Mouse (Mus musculus): Measurements from ENCODE around the gene Fam189a2. TPM values are rescaled to one million over a fixed set of nuclear protein-coding genes. Genes with fewer than 3 reads are reported as not detected.

Fam189a2 gene
- not detected in 3 replicates for total RNA-seq (2017)

GRCm38 (mm10) chr19:24030871-24031556, at the start of gene Fam189a2:
Fam189a2 (minus strand) TSS chr19:24031019.
- ATAC-seq (replicated peaks; ENCODE audit: insufficient number of reproducible peaks, low FRiP score, low TSS enrichment, poor library complexity, severe bottlenecking) = no peak

DNA sequence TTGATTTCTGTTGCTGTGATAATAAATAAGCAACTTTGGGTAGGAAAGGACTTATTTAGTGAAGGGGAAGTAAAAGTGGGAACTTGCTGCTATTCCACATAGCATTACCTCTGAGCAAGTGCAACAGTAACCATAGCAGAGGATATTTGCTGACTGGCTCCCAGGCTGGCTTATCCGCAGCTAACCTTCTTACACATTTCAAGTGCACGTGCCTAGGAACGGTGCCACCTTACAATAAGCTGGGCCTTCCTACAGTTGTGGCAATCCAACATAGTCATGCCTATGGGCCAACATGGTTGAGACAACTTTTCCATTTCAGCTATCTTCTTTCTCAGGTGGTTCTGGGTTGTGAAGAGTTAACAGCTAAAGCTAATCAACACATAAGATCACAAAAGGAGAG, 46.8 kb upstream of the Fam189a2 start:
- ATAC-seq (replicated peaks; ENCODE audit: insufficient number of reproducible peaks, low FRiP score, low TSS enrichment, poor library complexity, severe bottlenecking) = no peak

- no peak for ATAC-seq (replicated peaks; ENCODE audit: insufficient number of reproducible peaks, low FRiP score, low TSS enrichment, poor library complexity, severe bottlenecking)
Observed at GRCm38 (mm10) chr19:24076536-24076935, 45.7 kb upstream of the Fam189a2 start.

GRCm38 (mm10) chr19:24075927-24076326, 45.1 kb upstream of the Fam189a2 start:
- ATAC-seq (replicated peaks; ENCODE audit: insufficient number of reproducible peaks, low FRiP score, low TSS enrichment, poor library complexity, severe bottlenecking) = no peak

- no peak for ATAC-seq (replicated peaks; ENCODE audit: insufficient number of reproducible peaks, low FRiP score, low TSS enrichment, poor library complexity, severe bottlenecking)
Observed at GRCm38 (mm10) chr19:24073155-24073554, 42.3 kb upstream of the Fam189a2 start.

GRCm38 (mm10) chr19:24064348-24064895, 33.6 kb upstream of the Fam189a2 start:
- ATAC-seq (replicated peaks; ENCODE audit: insufficient number of reproducible peaks, low FRiP score, low TSS enrichment, poor library complexity, severe bottlenecking) = no peak

DNA sequence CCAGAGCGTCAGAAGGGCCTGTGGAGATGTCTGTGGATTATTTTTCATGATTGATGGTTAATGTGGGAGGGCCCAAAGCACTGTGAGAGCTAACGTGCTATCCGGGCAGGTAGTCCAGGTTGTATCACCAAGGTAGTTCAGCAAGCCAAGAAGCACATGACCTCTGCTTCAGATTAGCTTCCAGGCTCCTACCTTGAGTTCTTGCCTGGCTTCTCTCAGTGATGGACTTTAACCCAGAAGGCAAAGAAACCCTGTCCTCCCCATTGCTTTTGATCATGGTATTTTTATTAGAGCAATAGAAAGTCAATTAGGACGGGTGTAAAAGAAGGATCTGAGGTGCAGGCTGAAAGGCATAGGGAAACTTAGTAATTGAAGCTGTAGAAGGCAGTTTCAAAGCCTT, 32.8 kb upstream of the Fam189a2 start:
- ATAC-seq (replicated peaks; ENCODE audit: insufficient number of reproducible peaks, low FRiP score, low TSS enrichment, poor library complexity, severe bottlenecking) = no peak

DNA sequence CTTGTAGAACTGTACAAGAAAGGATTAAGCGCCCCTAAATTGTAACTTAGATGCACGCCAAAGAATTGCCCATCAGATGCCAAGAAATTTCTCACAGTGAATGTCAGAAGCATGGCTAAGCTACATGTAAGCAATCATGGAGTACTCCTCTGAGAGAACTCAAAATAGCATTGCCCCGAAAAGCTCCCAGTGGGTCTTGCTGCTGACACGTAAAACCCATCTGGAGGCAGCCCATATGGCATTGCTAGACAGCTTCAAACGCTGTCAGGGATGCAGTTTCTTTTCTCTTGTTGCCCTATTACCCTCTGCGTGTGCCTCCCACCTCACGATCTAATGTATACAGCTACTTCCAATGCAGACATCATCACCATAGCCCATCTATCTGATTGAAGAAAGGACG, 28.0 kb upstream of the Fam189a2 start:
- no peak for ATAC-seq (replicated peaks; ENCODE audit: insufficient number of reproducible peaks, low FRiP score, low TSS enrichment, poor library complexity, severe bottlenecking)

GRCm38 (mm10) chr19:24058021-24058420, 27.2 kb upstream of the Fam189a2 start:
- no peak for ATAC-seq (replicated peaks; ENCODE audit: insufficient number of reproducible peaks, low FRiP score, low TSS enrichment, poor library complexity, severe bottlenecking)

GRCm38 (mm10) chr19:24056880-24057279, 26.1 kb upstream of the Fam189a2 start:
- ATAC-seq (replicated peaks; ENCODE audit: insufficient number of reproducible peaks, low FRiP score, low TSS enrichment, poor library complexity, severe bottlenecking) = no peak

- no peak for ATAC-seq (replicated peaks; ENCODE audit: insufficient number of reproducible peaks, low FRiP score, low TSS enrichment, poor library complexity, severe bottlenecking)
Observed at GRCm38 (mm10) chr19:24054904-24055303, 24.1 kb upstream of the Fam189a2 start.

DNA sequence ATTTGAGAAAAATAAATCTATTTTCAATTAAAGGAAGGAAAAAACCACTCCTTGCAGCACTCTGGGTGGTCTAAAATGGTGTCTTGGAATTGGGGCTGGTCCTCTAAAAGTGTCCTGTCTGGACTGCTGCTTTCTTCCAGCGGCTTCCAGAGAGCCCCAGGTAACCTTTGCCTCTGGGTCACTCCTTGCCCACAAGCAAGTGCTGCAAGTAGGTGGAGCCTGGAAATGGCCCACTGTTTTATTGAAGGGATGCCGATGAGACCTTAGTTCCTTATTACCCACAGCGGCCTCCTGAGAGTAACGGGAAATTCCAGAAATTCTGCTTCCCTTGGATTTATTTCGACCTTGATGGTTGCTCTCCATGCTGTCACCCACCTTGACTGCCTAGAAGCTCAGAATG, 23.4 kb upstream of the Fam189a2 start:
- ATAC-seq (replicated peaks; ENCODE audit: insufficient number of reproducible peaks, low FRiP score, low TSS enrichment, poor library complexity, severe bottlenecking) = no peak

GRCm38 (mm10) chr19:24050514-24050913, 19.7 kb upstream of the Fam189a2 start:
- ATAC-seq (replicated peaks; ENCODE audit: insufficient number of reproducible peaks, low FRiP score, low TSS enrichment, poor library complexity, severe bottlenecking) = no peak

DNA sequence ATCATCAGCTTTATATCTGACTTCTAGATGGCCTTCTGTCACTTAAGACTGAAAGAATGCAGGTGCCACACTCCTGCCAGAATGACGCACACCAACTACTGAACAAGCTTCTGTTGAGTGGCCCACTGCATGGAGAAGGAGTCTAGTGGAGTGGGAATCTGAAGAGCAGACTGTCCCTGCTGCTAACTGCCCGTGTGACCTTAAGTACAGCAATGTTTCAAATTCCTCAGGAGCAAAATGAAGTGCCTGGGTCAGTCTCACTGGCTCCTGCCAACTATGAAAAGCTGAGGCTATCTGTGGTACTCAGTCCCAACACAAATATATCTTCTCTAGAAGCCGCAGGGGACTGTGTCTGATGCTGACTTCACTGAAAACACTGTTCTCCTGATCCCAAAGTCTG, 18.5 kb upstream of the Fam189a2 start:
- no peak for ATAC-seq (replicated peaks; ENCODE audit: insufficient number of reproducible peaks, low FRiP score, low TSS enrichment, poor library complexity, severe bottlenecking)

DNA sequence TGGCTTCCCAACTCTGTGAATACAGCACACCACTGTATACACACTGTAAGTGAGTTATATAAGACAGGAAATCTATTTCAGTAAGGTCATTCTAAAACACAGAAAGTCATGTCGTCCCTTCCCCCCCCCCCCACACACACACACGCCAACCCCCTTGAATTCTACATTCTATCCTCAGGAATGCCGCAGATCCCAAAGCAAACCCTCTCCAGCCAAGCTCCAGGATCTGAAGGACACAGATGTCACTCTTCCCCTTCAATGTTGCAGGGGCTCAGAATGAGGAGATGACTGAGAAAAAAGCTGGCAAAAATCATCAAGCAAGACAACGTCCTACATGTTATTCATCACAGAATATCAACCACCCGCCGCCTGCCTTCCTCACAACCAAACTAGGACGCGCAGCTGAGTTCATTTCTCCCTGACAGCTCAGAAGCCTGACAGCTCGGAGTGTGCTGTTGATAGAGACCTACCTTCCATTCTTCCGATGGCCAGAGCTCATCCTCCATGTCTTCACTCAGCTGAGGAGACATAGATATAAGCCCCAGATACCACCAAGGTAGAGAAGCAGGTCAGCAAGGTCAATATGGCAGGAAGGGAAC, 15.7 kb upstream of the Fam189a2 start:
- no peak for ATAC-seq (replicated peaks; ENCODE audit: insufficient number of reproducible peaks, low FRiP score, low TSS enrichment, poor library complexity, severe bottlenecking)

GRCm38 (mm10) chr19:24042387-24042786, 11.6 kb upstream of the Fam189a2 start:
- no peak for ATAC-seq (replicated peaks; ENCODE audit: insufficient number of reproducible peaks, low FRiP score, low TSS enrichment, poor library complexity, severe bottlenecking)

DNA sequence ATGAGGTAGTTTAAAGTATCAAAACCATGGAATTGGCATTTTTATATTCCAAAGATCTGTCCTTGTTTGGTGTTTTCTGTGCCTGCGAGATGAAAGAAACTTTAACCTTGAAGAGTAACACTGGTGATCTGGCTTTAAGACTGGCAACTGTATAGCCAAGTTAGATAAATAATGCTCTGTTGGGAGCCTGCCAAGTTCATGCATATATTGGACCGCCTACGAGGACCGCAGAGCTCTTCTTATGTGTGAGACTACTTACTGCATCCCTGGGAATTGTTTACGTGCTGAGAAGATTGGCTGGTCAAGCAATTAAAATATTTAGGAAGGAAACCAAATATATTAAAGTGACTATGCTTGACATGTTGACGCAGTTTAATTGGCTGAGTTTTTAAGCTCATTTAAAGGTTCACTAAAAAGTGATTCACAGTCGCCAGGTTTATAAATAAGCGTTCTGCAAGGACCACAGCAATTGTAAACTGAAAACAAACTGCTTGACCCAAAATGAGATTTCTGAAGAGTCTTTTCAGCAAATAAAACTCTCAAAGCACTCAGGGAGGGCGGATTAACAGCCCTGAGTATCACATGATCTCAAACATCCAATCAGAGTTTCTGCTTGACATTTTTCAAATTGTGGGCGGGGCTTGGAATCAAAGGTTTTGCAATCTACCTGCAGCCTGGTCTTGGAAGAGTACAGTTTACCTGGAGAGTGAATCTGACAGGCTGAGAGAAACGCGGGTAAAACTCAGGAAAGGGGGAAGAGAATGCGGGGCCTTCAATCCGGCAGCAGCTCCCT, 8.4 kb upstream of the Fam189a2 start:
- ATAC-seq (replicated peaks; ENCODE audit: insufficient number of reproducible peaks, low FRiP score, low TSS enrichment, poor library complexity, severe bottlenecking) = no peak

- ATAC-seq (replicated peaks; ENCODE audit: insufficient number of reproducible peaks, low FRiP score, low TSS enrichment, poor library complexity, severe bottlenecking) = no peak
Observed at GRCm38 (mm10) chr19:24034367-24034766, 3.5 kb upstream of the Fam189a2 start.

DNA sequence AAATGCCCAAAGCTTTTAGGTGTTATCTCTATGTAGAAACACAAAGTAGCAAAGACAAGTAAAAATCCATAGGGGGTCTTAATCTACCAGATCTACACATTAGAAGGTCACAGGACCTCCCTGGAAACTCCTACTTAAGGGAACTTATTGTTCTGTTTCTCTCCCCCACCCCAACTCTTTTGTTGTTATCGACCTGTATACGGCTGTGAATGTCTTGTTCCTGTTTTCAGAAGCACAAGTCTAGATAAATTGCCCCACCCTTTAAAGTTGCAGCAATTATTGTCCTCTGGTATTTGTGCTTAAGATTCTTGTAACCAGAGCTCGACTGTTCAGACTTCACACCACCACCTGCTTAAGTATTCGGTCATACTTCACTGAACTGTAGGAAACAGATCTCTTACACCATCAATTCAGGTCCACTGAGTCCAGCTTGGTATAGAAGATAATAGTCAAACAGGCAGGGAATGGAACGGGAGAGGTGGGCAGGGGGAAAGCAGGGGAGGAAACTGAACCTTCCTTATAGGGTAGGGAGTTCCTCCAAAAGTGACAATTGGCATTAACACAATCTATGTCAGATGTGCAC, 1.9 kb upstream of the Fam189a2 start:
- ATAC-seq (replicated peaks; ENCODE audit: insufficient number of reproducible peaks, low FRiP score, low TSS enrichment, poor library complexity, severe bottlenecking) = no peak
